Mouse (Mus musculus): ENCODE data around the gene Gp9.

DNA sequence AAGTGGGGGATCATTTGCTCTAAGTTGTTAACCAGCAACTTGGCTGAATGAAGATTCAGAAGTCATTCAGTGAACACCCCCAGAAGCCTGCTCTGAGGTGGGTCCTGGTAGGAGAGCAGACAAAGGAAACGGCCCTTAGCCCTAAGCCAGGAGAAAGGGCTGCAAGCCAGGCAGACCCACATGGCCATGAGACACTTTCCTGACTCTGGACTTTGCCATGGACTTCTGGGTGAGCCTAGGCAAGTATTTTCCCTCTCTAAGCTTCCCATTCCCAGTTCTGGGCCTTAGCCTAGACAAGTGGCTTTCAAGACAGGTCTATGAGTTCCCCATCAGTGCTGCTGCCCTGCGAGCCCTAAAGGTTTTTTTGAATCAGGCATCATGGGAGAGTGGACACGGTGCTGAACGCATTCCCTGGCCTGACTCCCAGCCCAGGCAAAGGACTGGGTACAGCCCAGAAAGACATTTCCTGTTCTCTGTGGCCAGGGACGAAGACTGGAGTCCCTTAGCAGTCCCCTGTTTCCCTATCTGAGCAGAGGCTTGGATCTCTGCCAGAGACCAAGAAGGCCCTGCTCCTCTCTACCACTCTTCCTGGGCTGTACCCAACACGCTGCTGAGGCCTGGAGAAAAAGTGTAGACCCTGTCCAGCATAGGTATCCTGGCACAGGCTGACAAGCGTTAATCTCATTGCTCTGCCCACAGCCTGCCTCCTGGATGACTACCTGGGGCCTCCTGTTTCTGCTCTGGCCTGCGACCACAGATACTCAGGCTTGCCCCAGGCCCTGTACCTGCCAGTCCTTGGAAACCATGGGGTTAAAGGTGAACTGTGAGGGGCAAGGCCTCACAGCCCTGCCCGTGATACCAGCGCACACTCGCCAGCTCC lies 662 bp downstream of the Gp9 start:
- TF ChIP-seq CTCF (IDR thresholded peaks at IDR 0.05; ENCODE audit: control insufficient read depth, insufficient read depth, low read length) = no peak
- no peak for TF ChIP-seq POLR2A (IDR thresholded peaks at IDR 0.05; ENCODE audit: borderline replicate concordance, control insufficient read depth, low read depth, low read length)
